Mouse (Mus musculus): ENCODE measurements at regions not wholly inside any gene's neighbourhood (a gene's known extent, or its start where the extent isn't known, plus 50 kb on each side); places are given as distances from the start of the nearest gene placed in this dataset.

GRCm38 (mm10) chr4:45612132-45612531, 79.9 kb upstream of the Shb start:
- TF ChIP-seq CTCF (IDR thresholded peaks at IDR 0.05; ENCODE audit: control insufficient read depth, insufficient read depth, insufficient read length), result no peak
- no peak for TF ChIP-seq CEBPB (IDR thresholded peaks at IDR 0.05; ENCODE audit: low read depth)
- no peak for TF ChIP-seq USF1 (IDR thresholded peaks at IDR 0.05; ENCODE audit: low read depth)
